Mouse (Mus musculus) E14TG2a.4 (cell line): ENCODE data around the gene Gm49369.

ENCODE experiments used
- CTCF ChIP-seq: conservative IDR thresholded peaks from 2 replicates; pipeline ENCODE4 v1.5.1; 2014; ENCODE audit warnings: low read length
- NANOG ChIP-seq: IDR thresholded peaks from 2 replicates; pipeline ENCODE4 v1.6.1; 2014; ENCODE audit warnings: borderline replicate concordance, low read length, mixed read lengths
- POU5F1 ChIP-seq: IDR thresholded peaks from 2 replicates; pipeline ENCODE4 v1.6.1; 2014; ENCODE audit warnings: low read length, borderline replicate concordance

- TF ChIP-seq CTCF (no peak), POU5F1 (no peak), NANOG (no peak)
These were observed 35.6 kb upstream of the Gm49369 start for GRCm38 (mm10) chr7:142418027-142418426.
